9 mouse cellular contexts compared by ENCODE assay signal in genomic region chr6:98843598-98843997, GRCm38 (mm10).
DNase-seq lines count a peak whose midpoint lies in the region; ATAC-seq and TF ChIP-seq lines count a peak whose summit lies in the region.
"Had no signal": no experiment of that assay in that cellular context is flagged by ENCODE, and none has a peak within 500 bp of the region (broad histone marks: within the 10 kb centered on the region; RNA-seq: fewer than 3 reads in every experiment).

No protein-coding gene starts in this region.

- no peak overlapping the region for H3K4me2 ChIP-seq in stomach, postnatal 0 days (replicated peaks; ENCODE audit: low read depth)
- no peak overlapping the region for H3K4me2 ChIP-seq in forebrain, embryonic 12.5 days

- peak; percentile 8 for DNase-seq in kidney, postnatal 10 days
- DNase-seq in kidney, postnatal 14 days: no peak
- DNase-seq in heart, postnatal 4 days: peak; percentile 13
- DNase-seq in stomach, postnatal 0 days (ENCODE audit: low spot score): no peak
- DNase-seq in urinary bladder, adult 18-20 months (ENCODE audit: low spot score in 2 of 2): no peak
- no peak for DNase-seq in spleen, postnatal 36 days (ENCODE audit: low spot score in 2 of 2)
- DNase-seq: cerebellum, adult 9-10 months had no signal

- H3K27me3 ChIP-seq in stomach, postnatal 0 days (ENCODE audit: control insufficient read depth, insufficient read depth, low read length): no peaks in the 10 kb centered on the region
- H3K27me3 ChIP-seq in forebrain, embryonic 12.5 days: no peaks in the 10 kb centered on the region

- TF ChIP-seq EP300 in stomach, postnatal 0 days (optimal IDR thresholded peaks at IDR 0.05): no peak

- no peaks in the 10 kb centered on the region for H3K4me1 ChIP-seq in stomach, postnatal 0 days (replicated peaks; ENCODE audit: control insufficient read depth, insufficient read depth)
- no peaks in the 10 kb centered on the region for H3K4me1 ChIP-seq in forebrain, embryonic 12.5 days

- no peak overlapping the region for H3K9ac ChIP-seq in stomach, postnatal 0 days (ENCODE audit: low read length)
- no peak overlapping the region for H3K9ac ChIP-seq in forebrain, embryonic 12.5 days

- no peak overlapping the region for H3K27ac ChIP-seq in stomach, postnatal 0 days (replicated peaks)
- H3K27ac ChIP-seq in forebrain, embryonic 12.5 days: no peak overlapping the region

- ATAC-seq in common myeloid progenitor, adult 5-6 weeks (replicated peaks; ENCODE audit: low read depth, poor library complexity, severe bottlenecking): peak; percentile 70
- peak; percentile 41; the same call in 1 of the 2 replicates for ATAC-seq in stomach, postnatal 0 days (ENCODE audit: low FRiP score, low TSS enrichment)
- ATAC-seq in forebrain, embryonic 12.5 days (ENCODE audit: low FRiP score): no peak

- 59% methylated on average over 5 of the region's 5 CpGs for WGBS in stomach, postnatal 0 days
- WGBS in forebrain, embryonic 12.5 days: 89% methylated on average over 5 of the region's 5 CpGs

- no peaks in the 10 kb centered on the region for H3K9me3 ChIP-seq in stomach, postnatal 0 days (ENCODE audit: control insufficient read depth, low read length)
- H3K9me3 ChIP-seq in forebrain, embryonic 12.5 days: no peaks in the 10 kb centered on the region

- H3K36me3 ChIP-seq in stomach, postnatal 0 days (ENCODE audit: control insufficient read depth, insufficient read depth, low read length): no peaks in the 10 kb centered on the region
- H3K36me3 ChIP-seq in forebrain, embryonic 12.5 days (replicated peaks): no peaks in the 10 kb centered on the region

- no peak overlapping the region for H3K4me3 ChIP-seq in stomach, postnatal 0 days (ENCODE audit: low read depth, low read length)
- no peak overlapping the region for H3K4me3 ChIP-seq in forebrain, embryonic 12.5 days (replicated peaks)

- no peak for TF ChIP-seq CTCF in stomach, postnatal 0 days (IDR thresholded peaks at IDR 0.05; ENCODE audit: low read depth)

Comparison
In these comparisons a context has a peak if more than half of its experiments do, and no peak if none do; other contexts are left out.
1. DNase-seq: peak in kidney, postnatal 10 days (single experiment) and heart, postnatal 4 days (single experiment); none in kidney, postnatal 14 days (single experiment), stomach, postnatal 0 days (single experiment), urinary bladder, adult 18-20 months (0 of 2) and spleen, postnatal 36 days (0 of 2).